Mouse (Mus musculus): ENCODE measurements around the gene Twistnb.

GRCm38 (mm10) chr12:33482931-33483330 is 53.5 kb downstream of the Twistnb start:
- TF ChIP-seq PAX5 (IDR thresholded peaks at IDR 0.05; ENCODE audit: low read length) = no peak
- TF ChIP-seq EP300 (IDR thresholded peaks at IDR 0.05; ENCODE audit: low read length) = no peak
- no peak for TF ChIP-seq ETS1 (conservative IDR thresholded peaks at IDR 0.05; ENCODE audit: low read depth, low read length)
- no peak for TF ChIP-seq CTCF (conservative IDR thresholded peaks at IDR 0.05 in 1 of 2, IDR thresholded peaks at IDR 0.05 in 1 of 2; ENCODE audit: low read depth in 2 of 2, low read length in 2 of 2)
- TF ChIP-seq ZC3H11A (IDR thresholded peaks at IDR 0.05; ENCODE audit: low read depth, low read length) = no peak
- no peak for TF ChIP-seq RAD21 (IDR thresholded peaks at IDR 0.05; ENCODE audit: low read depth, low read length)
- no peak for TF ChIP-seq POLR2A (IDR thresholded peaks at IDR 0.05; ENCODE audit: low read depth, low read length)
